Mouse (Mus musculus): Measurements from ENCODE around the gene Slc25a25.
"Not testable (repeated sequence)": the region's sequence is repeated elsewhere in the genome, so short reads cannot be mapped to it uniquely, and the experiment has no call there.

Gene Slc25a25

GRCm38 (mm10) chr2:32450881-32451844, at the start of gene Slc25a25:
Gene Slc25a25 (minus strand): TSS chr2:32451445.
- DNase-seq (ENCODE audit: extremely low spot score, low spot score), result peak; percentile 93

DNA sequence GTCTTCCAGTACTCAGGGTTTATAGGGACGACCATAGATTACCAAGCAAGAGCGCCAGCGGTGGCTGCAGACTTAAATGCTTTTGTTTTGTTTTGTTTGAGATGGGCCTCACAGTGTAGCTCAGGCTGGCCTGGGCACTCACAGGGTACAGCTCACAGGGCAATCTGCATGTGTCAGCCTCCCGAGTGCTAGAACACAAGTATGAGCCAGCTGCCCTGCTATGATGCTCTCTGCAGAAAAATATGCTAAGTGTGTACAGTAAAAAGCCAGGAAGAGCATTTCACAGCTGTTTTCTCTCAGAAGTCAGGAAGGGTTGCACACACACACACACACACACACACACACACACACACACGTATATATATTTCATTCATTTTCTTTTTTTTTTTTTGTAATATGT, 49.2 kb upstream of the Slc25a25 start:
- no peak for DNase-seq (ENCODE audit: extremely low spot score, low spot score)

GRCm38 (mm10) chr2:32499365-32499764, 48.1 kb upstream of the Slc25a25 start:
- no peak for DNase-seq (ENCODE audit: extremely low spot score, low spot score)

DNA sequence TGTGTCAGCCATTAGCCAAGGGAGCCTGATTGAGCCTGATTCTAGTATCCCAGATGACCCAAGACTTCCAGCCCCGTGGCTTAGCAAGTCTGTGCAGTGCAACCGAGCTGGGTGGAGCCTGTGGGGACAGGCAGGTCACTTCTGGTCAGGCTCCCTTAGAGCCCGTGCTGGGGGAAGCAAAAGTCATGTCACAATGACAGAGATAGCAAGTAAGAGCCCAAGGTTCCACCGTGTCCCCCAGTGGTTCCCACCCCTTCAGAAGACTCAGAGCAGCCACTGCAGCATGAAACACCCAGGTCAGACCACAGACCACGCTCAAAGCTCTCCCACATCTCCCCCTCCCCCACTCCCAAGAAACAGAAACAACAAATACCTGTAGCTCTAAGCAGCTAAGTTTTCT, 44.9 kb upstream of the Slc25a25 start:
- no peak for DNase-seq (ENCODE audit: extremely low spot score, low spot score)

DNA sequence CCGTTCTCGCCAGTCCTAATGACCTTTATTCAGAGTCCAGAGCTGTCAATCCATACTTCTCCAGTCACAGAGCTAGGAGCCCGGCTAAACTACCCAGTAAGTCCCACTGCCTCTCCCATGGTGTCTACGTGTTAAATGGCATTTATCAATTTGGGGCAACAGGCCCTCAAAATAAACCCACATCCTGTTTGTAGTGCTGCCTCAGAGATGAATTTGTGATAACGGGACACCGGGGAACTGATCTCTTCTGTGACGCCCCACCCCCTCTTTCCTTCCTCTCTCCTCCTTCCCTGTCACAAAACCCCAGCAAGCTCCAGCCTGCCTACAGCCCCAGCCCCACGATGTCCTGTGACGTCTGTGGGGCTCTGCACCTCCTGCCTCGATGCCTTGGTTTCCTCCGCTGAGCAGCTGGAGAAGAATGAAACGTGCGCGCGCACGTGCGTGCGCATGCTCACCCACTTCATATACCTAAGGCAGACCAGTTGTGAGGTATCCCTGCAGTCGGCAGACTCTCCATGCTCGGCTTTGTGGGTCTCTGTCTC, 44.0 kb upstream of the Slc25a25 start:
- no peak for DNase-seq (ENCODE audit: extremely low spot score, low spot score)

DNA sequence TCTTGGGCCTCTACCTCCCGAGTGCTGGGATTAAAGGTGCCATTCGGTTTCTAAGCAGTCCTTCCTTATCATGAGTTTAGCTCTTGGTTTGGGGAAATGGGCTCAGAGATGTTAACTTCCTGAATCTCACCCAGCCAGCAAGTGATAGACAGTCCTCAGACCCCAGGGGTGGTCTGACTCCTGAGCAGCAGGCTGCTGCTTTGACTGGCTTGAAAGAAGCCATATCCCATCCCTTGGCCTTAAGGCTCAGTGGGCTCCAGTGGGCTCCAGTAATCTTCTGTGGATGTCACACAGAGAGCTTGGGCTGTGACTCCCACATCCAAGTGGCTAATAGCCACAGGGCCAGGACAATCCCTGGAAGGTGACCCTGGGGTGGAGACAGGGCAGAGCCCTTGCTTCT, 43.3 kb upstream of the Slc25a25 start:
- DNase-seq (ENCODE audit: extremely low spot score, low spot score), result no peak

DNA sequence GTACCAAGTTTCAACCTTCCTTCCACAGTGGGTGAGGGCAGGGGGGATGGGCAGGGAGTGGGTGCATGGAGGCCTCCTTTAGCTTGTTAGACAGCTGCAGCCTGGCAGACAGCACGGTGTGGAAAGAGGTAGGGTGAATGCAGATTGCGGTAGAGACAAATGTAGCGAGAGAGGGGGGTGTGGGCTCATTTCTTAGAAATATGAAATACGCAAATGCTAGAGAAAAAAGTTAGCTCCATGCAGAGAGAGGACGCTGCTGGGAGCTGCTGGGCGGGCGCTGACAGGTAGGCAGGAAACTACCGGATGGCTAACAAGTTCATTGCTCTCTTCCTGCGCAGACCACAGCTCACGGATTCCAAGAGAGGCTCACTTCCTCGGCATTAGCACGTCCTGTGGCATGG, 42.1 kb upstream of the Slc25a25 start:
- no peak for DNase-seq (ENCODE audit: extremely low spot score, low spot score)

GRCm38 (mm10) chr2:32492661-32493060, 41.4 kb upstream of the Slc25a25 start:
- DNase-seq (ENCODE audit: extremely low spot score, low spot score), result no peak

DNA sequence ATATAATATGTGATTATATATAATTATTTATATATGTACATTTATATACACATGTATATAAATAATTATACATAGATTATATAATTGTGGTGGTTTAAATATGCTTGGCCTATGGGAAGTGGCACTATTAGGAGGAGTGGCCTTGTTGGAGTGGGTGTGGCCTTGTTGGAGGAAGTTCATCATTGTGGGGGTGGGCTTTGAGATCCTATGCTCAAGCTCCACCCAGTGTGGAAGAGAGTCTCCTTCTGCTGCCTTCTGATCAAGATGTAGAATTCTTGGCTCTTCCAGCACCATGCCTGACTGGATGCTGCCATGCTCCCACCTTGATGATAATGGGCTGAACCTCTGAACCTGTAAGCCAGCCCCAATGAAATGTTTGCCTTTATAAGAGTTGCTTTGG, 39.5 kb upstream of the Slc25a25 start:
- DNase-seq (ENCODE audit: extremely low spot score, low spot score), result not testable (repeated sequence)

DNA sequence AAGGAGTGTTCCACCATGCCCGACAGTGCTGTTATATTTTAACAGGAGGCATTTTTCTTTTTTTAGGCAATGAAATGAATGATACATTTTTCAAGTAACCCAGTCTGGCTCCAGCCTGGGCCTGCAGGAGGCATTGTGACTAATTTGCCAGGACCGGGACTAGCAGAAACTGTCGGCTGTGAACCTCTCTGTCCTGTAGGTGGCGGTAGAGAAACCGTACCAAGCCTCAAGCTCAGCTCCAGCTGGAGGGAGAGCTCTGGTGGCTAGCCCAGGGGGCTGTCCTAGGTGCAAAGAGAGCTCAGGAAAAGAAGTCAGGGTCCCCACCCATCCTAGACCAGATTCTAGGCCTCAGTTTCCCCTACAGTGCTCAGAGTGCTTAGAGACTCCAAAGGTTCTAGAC, 37.4 kb upstream of the Slc25a25 start:
- DNase-seq (ENCODE audit: extremely low spot score, low spot score), result peak; percentile 75

DNA sequence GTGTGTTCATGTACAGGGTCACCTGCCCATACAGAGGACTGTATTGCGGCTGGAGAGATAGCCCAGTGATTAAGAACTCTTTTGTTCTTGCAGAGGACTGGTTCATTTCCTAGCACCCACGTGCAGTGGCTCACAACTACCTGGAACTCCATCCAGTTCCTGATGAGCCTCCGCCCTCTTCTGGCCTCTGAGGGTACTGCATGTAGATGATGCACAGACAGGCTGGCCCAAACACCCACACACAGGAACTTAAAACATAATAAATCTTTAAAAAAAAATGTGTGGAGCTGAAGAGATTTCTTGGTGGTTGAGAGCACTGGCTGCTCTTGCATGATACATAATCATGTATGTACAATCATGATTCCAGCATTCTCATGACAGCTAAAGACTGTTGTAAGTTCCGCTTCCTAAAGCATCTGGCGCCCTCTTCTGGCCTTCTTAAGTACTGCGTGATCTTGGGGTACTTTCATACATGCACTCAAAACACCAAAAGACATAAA, 35.9 kb upstream of the Slc25a25 start:
- peak; percentile 93 for DNase-seq (ENCODE audit: extremely low spot score, low spot score)

- DNase-seq (ENCODE audit: extremely low spot score, low spot score), result no peak
Observed at GRCm38 (mm10) chr2:32486155-32486554, 34.9 kb upstream of the Slc25a25 start.

DNA sequence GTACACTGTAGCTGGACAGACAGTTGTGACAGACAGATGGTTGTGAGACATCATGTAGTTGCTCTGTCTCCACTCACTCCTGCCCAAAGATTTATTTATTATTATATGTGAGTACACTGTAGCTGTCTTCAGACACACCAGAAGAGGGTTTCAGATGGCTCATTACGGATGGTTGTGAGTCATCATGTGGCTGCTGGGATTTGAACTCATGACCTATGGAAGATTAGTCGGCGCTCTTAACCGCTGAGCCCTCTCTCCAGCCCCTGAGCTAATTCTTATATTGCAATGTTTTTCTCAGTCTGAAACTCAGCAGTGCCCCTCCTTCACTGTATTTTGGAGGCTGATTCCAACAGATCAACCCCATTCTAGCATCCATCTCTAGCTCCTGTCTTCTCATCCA, 34.5 kb upstream of the Slc25a25 start:
- DNase-seq (ENCODE audit: extremely low spot score, low spot score), result no peak

- DNase-seq (ENCODE audit: extremely low spot score, low spot score), result no peak
Observed at GRCm38 (mm10) chr2:32484933-32485332, 33.7 kb upstream of the Slc25a25 start.

- DNase-seq (ENCODE audit: extremely low spot score, low spot score), result no peak
Observed at GRCm38 (mm10) chr2:32483179-32483875, 32.1 kb upstream of the Slc25a25 start.

DNA sequence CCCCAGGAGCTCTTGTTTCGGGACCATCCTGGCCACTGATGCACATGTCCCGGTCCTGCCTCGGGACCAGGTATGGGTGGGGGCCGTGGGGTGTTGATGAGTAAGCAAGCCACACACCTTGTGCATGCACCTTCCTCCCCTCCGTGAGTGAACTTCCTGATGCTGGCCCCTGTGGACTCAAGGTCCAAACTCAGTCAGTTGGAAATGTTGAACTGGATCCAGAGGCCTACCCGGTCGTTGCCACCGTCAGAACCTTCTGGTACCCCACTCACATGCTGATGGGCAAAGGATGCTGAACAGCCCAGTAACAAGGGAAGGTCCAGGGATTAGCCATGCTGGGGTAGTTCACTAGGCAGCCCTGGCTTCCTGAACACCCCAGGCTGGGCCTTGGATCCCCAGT, 31.1 kb upstream of the Slc25a25 start:
- no peak for DNase-seq (ENCODE audit: extremely low spot score, low spot score)

GRCm38 (mm10) chr2:32475361-32475760, 24.1 kb upstream of the Slc25a25 start:
- not testable (repeated sequence) for DNase-seq (ENCODE audit: extremely low spot score, low spot score)

DNA sequence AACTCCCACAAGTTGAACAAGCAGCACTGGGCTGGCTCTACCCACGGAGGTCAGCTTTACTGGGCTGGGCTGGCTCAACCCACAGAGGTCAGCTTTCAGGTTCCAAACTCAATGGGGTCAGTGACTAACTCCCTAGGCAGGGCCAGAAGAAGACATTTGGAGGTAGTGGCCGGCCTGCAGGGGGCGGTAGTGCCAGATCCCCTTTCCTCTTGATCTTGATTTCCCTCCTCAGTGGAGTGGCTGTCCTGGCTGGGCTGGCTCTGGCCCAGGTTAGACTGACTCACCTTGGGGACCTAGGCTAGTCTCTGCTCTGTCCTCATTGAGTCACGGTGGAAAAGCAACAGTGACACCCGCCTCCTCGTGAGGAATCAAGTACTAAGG, 20.4 kb upstream of the Slc25a25 start:
- no peak for DNase-seq (ENCODE audit: extremely low spot score, low spot score)

- DNase-seq (ENCODE audit: extremely low spot score, low spot score), result no peak
Observed at GRCm38 (mm10) chr2:32471001-32471680, 19.9 kb upstream of the Slc25a25 start.

GRCm38 (mm10) chr2:32464212-32464891, 13.1 kb upstream of the Slc25a25 start:
- no peak for DNase-seq (ENCODE audit: extremely low spot score, low spot score)

DNA sequence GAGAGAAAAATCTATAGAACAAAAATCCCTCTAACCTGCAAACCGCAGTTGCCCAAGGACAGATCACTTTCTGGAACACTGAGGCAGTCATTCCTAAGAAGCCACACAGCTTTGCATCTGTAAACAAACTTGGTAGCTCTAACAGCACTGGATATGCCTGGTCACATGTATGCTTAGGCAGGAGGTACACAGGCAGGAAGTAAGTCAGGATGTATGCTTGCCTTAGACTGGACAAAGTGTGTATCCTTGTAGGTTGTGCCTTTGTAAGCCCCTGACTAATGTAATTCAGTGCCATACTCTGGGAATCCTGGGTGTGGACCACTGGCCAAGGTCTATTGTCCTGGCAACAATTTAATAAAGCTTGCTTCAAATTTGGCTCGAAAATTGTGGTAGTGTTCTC, 12.5 kb upstream of the Slc25a25 start:
- DNase-seq (ENCODE audit: extremely low spot score, low spot score), result no peak

Data from neural tube, embryonic 10.5 days (tissue).